Mouse (Mus musculus) stomach, embryonic 14.5 days (tissue): ENCODE results near the gene AU041133. TPM values are rescaled to one million over a fixed set of nuclear protein-coding genes. Genes with fewer than 3 reads are reported as not detected.
"Not testable (repeated sequence)": the region's sequence is repeated elsewhere in the genome, so short reads cannot be mapped to it uniquely, and the experiment has no call there.

Experiments used
- ATAC-seq: fragments of 200-750 bp; cut with Nextera tagmentation; 2 replicates; pipeline ENCODE4 v1.8.0; 2017; ENCODE audit warnings: low read depth, moderate TSS enrichment; ENCODE audit not compliant: insufficient number of reproducible peaks, insufficient read depth, low FRiP score
- H3K27ac ChIP-seq: fragments of 300-500 bp; sonication (generic); 2 replicates; pipeline ENCODE4 v1.5.1; 2014; ENCODE audit warnings: mild to moderate bottlenecking, low read length, moderate library complexity, mixed read lengths
- H3K27me3 ChIP-seq: fragments of 300-500 bp; sonication (generic); 2 replicates; pipeline ENCODE4 v1.6.1; 2014; ENCODE audit warnings: low read length, control low read depth, mixed read lengths; ENCODE audit not compliant: control insufficient read depth, insufficient read depth
- H3K36me3 ChIP-seq: fragments of 300-500 bp; sonication (generic); 2 replicates; pipeline ENCODE4 v1.6.1; 2014; ENCODE audit warnings: mild to moderate bottlenecking, control low read depth, low read length, moderate library complexity, mixed read lengths; ENCODE audit not compliant: control insufficient read depth, insufficient read depth
- H3K4me1 ChIP-seq: fragments of 300-500 bp; sonication (generic); 2 replicates; pipeline ENCODE4 v1.6.1; 2014; ENCODE audit warnings: low read length, control low read depth, mixed read lengths; ENCODE audit not compliant: control insufficient read depth, insufficient read depth
- H3K4me2 ChIP-seq: fragments of 300-500 bp; sonication (generic); replicated peaks from 2 replicates; pipeline ENCODE4 v1.6.1; 2014; ENCODE audit warnings: low read depth, low read length, control low read depth
- H3K4me3 ChIP-seq: fragments of 300-500 bp; sonication (generic); 2 replicates; pipeline ENCODE4 v1.5.1; 2014; ENCODE audit warnings: low read depth, low read length, control low read depth
- H3K9ac ChIP-seq: fragments of 300-500 bp; sonication (generic); replicated peaks from 2 replicates; pipeline ENCODE4 v1.6.1; 2014; ENCODE audit warnings: low read depth, mild to moderate bottlenecking, control low read depth, low read length, moderate library complexity, mixed read lengths
- H3K9me3 ChIP-seq: fragments of 300-500 bp; sonication (generic); 2 replicates; pipeline ENCODE4 v1.6.1; 2016; ENCODE audit warnings: low read depth, low read length, control low read depth; ENCODE audit not compliant: control insufficient read depth
- WGBS: fragments of 180-500 bp; shearing (Covaris S2); extraction: QIAGEN DNeasy Blood & Tissue Kit; methylation state at CpG from one replicate; pipeline ENCODE4 v1.1.7; 2014; 5-methylcytosine and 5-hydroxymethylcytosine counted together
- polyA plus RNA-seq: library from polyadenylated mRNA; unstranded; fragments of >200 nt; fragmentation: Nextera tagmentation; extraction: Ambion mirVana; gene quantifications from 2 replicates; pipeline ENCODE4 v1.2.1, GENCODE M21; 2014

Gene AU041133
- polyA plus RNA-seq = 7.7 and 10.5 TPM in 2 replicates

DNA sequence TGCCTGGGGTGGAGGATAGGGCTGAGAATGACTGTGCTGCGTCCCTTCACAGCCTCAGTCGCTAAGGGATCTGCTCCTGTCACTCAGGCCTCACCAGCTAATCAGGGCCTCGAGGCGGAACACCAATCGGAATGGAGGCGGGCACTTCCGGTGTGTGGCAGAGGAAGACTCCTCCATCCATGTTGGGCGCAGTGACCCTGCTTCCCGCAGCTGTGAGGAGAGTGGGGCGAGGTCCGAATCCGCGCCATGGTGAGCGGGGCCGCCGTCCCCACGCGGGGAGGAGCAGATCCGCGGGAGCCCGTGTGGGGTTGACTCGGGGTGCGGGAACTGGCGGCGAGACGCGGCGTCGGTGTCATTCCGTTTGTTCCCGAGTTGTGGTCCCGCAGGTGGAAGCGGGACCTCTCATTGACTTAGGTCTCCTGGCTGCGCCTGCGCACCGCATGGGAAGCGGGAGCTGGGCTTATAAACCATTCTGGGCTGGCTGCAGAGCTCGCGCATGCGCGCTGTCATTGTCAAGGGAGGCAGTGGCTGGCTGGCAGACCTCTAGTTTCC is at the start of gene AU041133:
TSS of gene AU041133 (plus strand) at position 164 of the 552 bp plus-strand sequence.
- Histone ChIP-seq H3K4me3 (peak within 1 kb of the TSS; percentile 66), H3K4me2 (peak within 1 kb of the TSS; percentile 49), H3K9me3 (peaks cover 29% of the 10 kb centered on the region; the same call in 1 of the 2 replicates), H3K4me1 (no peaks in the 10 kb centered on the region), H3K27ac (peak within 1 kb of the TSS; percentile 61), H3K27me3 (no peaks in the 10 kb centered on the region), H3K9ac (peak within 1 kb of the TSS; percentile 45), H3K36me3 (no peaks in the 10 kb centered on the region)
- 3% methylated on average over 41 of the region's 41 CpGs for WGBS
- ATAC-seq = peak; percentile 98

DNA sequence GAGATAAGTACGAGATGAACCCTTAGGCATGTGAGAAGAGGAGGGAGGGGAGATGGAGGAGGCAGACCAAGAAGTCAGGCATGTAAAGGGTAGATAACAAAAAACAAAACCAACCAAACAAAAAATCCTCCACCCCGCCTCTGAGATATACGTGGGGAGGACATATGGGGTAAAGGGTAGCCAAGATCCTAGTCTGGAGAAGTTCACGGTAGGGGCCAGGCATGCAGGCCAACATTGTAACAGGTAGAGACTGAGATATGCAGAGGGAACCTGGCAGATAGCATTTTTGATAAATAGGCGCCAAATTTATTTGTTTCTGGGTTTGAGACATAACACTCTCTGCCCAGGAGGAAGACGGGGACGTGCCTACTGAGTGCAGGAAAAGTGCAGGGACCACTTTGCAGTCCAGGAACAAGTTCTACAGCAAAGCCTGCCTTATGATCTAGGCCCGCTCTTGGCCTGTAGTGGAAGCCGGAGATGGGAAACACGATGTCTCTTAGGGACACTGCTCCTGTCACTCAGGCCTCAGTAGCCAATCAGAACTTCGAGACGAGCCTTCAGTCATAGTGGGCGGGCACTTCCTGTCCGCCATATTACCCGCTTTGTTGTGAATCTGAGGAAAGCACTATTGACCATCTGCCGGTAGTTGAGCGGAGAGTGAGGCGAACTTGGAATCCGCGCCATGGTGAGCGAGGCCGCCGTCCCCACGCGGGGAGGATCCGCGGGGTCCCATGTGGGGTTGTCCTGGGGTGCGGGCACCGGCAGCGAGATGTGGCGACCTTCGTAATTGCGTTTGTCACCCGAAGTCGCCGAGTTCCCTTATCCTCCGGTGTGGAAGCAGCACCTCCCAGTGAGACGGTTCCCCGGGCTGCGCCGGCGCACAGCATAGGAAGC is 44.8 kb upstream of the AU041133 start, which contains the start of gene BC024063:
TSS of gene BC024063 (plus strand) at position 626 of the 894 bp plus-strand sequence.
- H3K9me3 ChIP-seq, H3K36me3 ChIP-seq, H3K4me1 ChIP-seq, H3K27me3 ChIP-seq: not testable (repeated sequence)
- peak within 1 kb of the TSS; percentile 35 for H3K4me2 ChIP-seq
- peak within 1 kb of the TSS; percentile 58; the same call in 1 of the 2 replicates for H3K27ac ChIP-seq
- H3K4me3 ChIP-seq = peak within 1 kb of the TSS; percentile 40
- peak; percentile 97 for ATAC-seq
- WGBS = 20% methylated on average over 42 of the region's 42 CpGs
- peak within 1 kb of the TSS; percentile 30; the same call in 1 of the 2 replicates for H3K9ac ChIP-seq

DNA sequence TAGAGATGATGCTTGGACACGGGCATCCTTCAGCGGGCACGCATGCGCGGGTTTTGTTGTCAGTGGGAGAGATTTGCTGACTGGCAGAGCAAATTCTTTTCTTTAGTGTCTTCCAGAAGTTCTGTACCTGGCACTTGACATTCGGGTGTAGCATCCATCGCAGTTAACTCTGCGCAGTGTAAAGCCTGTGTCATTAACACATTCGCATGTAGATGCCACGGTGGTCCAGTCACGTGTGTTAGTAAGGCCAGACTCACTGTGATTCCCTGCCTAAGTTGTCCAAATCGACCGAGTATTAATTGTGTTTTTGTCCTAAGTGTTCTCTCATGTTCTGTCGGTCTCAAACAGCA is 44.2 kb upstream of the AU041133 start:
- not testable (repeated sequence) for H3K27ac ChIP-seq, H3K36me3 ChIP-seq, H3K9me3 ChIP-seq, ATAC-seq, H3K4me1 ChIP-seq, H3K27me3 ChIP-seq
- Histone ChIP-seq H3K4me3 (peak overlapping the region; percentile 40), H3K4me2 (peak overlapping the region; percentile 35), H3K9ac (peak overlapping the region; percentile 30; the same call in 1 of the 2 replicates)
- 26% methylated on average over 12 of the region's 14 CpGs for WGBS

- 83% methylated on average over 3 of the region's 3 CpGs for WGBS
- no peak overlapping the region for H3K9ac ChIP-seq
- H3K27me3 ChIP-seq = no peaks in the 10 kb centered on the region
- H3K4me2 ChIP-seq = no peak overlapping the region
- H3K36me3 ChIP-seq = no peaks in the 10 kb centered on the region
- no peak overlapping the region for H3K4me3 ChIP-seq
- H3K27ac ChIP-seq = no peak overlapping the region
- H3K4me1 ChIP-seq = no peaks in the 10 kb centered on the region
- peaks cover 20% of the 10 kb centered on the region for H3K9me3 ChIP-seq
- no peak for ATAC-seq
These were observed 10.6 kb upstream of the AU041133 start for GRCm38 (mm10) chr10:82117206-82117605.

- Histone ChIP-seq H3K27ac (no peak overlapping the region), H3K9ac (no peak overlapping the region), H3K4me1 (no peaks in the 10 kb centered on the region), H3K27me3 (no peaks in the 10 kb centered on the region), H3K9me3 (peaks cover 30% of the 10 kb centered on the region), H3K4me2 (no peak overlapping the region), H3K4me3 (no peak overlapping the region), H3K36me3 (peaks cover 6% of the 10 kb centered on the region)
- ATAC-seq = no peak
- 86% methylated on average over 1 of the region's 1 CpGs for WGBS
These were observed 17.5 kb downstream of the AU041133 start for GRCm38 (mm10) chr10:82145282-82145681.

DNA sequence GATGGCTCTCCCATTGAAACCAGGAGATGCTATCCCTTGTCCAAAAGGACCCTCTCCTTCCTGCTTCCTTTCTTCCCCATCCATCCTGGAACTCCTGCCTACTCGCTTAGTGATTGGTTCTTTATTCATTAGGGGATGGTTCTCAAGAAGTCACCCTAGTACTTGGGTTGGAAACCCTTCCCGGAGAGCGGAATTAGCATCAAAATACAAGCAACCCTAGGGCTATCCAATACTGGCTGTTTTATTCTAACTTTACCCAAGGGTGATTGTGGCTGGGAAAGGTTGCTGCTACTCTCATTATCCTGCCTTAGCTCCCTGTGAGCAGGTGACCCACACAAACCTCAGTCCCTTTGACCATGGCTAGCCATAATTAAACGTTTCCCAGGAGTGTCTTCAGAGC is 19.8 kb downstream of the AU041133 start:
- Histone ChIP-seq H3K4me1 (no peaks in the 10 kb centered on the region), H3K9me3 (peaks cover 52% of the 10 kb centered on the region), H3K27me3 (no peaks in the 10 kb centered on the region), H3K36me3 (peaks cover 27% of the 10 kb centered on the region), H3K4me2 (no peak overlapping the region), H3K4me3 (no peak overlapping the region), H3K27ac (no peak overlapping the region), H3K9ac (no peak overlapping the region)
- no peak for ATAC-seq
- WGBS = 81% methylated on average over 4 of the region's 4 CpGs

- Histone ChIP-seq H3K4me3 (no peak overlapping the region), H3K4me2 (no peak overlapping the region), H3K9ac (no peak overlapping the region), H3K27me3 (no peaks in the 10 kb centered on the region), H3K27ac (no peak overlapping the region), H3K36me3 (no peaks in the 10 kb centered on the region), H3K4me1 (no peaks in the 10 kb centered on the region), H3K9me3 (no peaks in the 10 kb centered on the region)
- ATAC-seq = no peak
- 81% methylated on average over 3 of the region's 3 CpGs for WGBS
These were observed 40.0 kb downstream of the AU041133 start for GRCm38 (mm10) chr10:82167777-82168176.

- no peak overlapping the region for H3K27ac ChIP-seq
- H3K4me1 ChIP-seq = no peaks in the 10 kb centered on the region
- H3K27me3 ChIP-seq = no peaks in the 10 kb centered on the region
- H3K36me3 ChIP-seq = no peaks in the 10 kb centered on the region
- 74% methylated on average over 2 of the region's 2 CpGs for WGBS
- no peak overlapping the region for H3K9ac ChIP-seq
- no peaks in the 10 kb centered on the region for H3K9me3 ChIP-seq
- H3K4me2 ChIP-seq = no peak overlapping the region
- H3K4me3 ChIP-seq = no peak overlapping the region
- no peak for ATAC-seq
These were observed 42.0 kb downstream of the AU041133 start for GRCm38 (mm10) chr10:82169776-82170175.
